Comparison of ENCODE assay signal across 31 mouse cellular contexts in the genomic region with DNA sequence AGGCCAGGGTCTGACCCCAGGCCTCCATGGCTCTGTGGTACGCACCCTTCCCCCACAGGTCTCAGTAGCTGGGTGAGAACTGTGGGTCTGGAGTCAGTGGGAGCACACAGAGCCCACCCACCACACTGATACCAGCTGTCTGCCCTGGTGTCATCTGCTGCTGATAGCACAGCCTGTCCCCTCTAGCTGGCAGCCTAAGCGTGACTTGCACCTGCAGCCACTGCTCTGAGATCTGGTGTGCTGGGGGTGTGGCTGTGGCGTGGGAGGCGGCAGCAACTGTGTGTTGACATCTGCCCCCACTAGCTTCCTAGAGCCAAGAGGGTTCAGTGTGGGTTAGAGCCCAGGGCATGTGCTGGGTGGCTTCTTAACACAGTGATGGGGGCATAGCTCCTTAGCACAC. TPM values are rescaled to one million over a fixed set of nuclear protein-coding genes. Genes with fewer than 3 reads are reported as not detected.
DNase-seq lines count a peak whose midpoint lies in the region; ATAC-seq and TF ChIP-seq lines count a peak whose summit lies in the region.
"Had no signal": no experiment of that assay in that cellular context is flagged by ENCODE, and none has a peak within 500 bp of the region (broad histone marks: within the 10 kb centered on the region; RNA-seq: fewer than 3 reads in every experiment).

No protein-coding gene starts in this region.

- peaks cover 59% of the 10 kb centered on the region for H3K36me3 ChIP-seq in heart, embryonic 12.5 days
- H3K36me3 ChIP-seq in liver, embryonic 12.5 days, result peaks cover 74% of the 10 kb centered on the region
- H3K36me3 ChIP-seq in liver, postnatal 0 days (replicated peaks; ENCODE audit: insufficient read depth, low read length), result peaks cover 14% of the 10 kb centered on the region

- peak; percentile 12; the same call in 1 of the 2 replicates for ATAC-seq in heart, embryonic 12.5 days (ENCODE audit: insufficient number of reproducible peaks, low FRiP score)
- ATAC-seq in liver, embryonic 12.5 days, result peak; percentile 61; the same call in 1 of the 2 replicates
- no peak for ATAC-seq in liver, postnatal 0 days
- ATAC-seq: forebrain, postnatal 0 days; inflammation-experienced regulatory T-cells, adult 6 months; lung, postnatal 0 days; Patski had no signal

- no peak overlapping the region for H3K27ac ChIP-seq in heart, embryonic 12.5 days (ENCODE audit: poor library complexity, severe bottlenecking)
- H3K27ac ChIP-seq in liver, embryonic 12.5 days, result no peak overlapping the region; the same call in 1 of the 2 replicates
- no peak overlapping the region for H3K27ac ChIP-seq in liver, postnatal 0 days (ENCODE audit: low read depth)
- no peak overlapping the region for H3K27ac ChIP-seq in gastrocnemius, adult 2 months
- H3K27ac ChIP-seq: heart, embryonic 10.5 days; hindbrain, embryonic 15.5 days; macrophage; midbrain, embryonic 12.5 days; neural tube, embryonic 13.5 days had no signal

- H3K27me3 ChIP-seq in heart, embryonic 12.5 days (replicated peaks), result no peaks in the 10 kb centered on the region
- no peaks in the 10 kb centered on the region for H3K27me3 ChIP-seq in liver, embryonic 12.5 days (replicated peaks)
- H3K27me3 ChIP-seq in liver, postnatal 0 days (ENCODE audit: insufficient read depth, low read length), result no peaks in the 10 kb centered on the region
- H3K27me3 ChIP-seq: hindbrain, embryonic 15.5 days; neural tube, embryonic 13.5 days; Patski had no signal

- H3K4me3 ChIP-seq in heart, embryonic 12.5 days, result no peak overlapping the region
- H3K4me3 ChIP-seq in liver, embryonic 12.5 days, result no peak overlapping the region
- H3K4me3 ChIP-seq in liver, postnatal 0 days (ENCODE audit: low read depth, low read length), result no peak overlapping the region
- no peak overlapping the region for H3K4me3 ChIP-seq in gastrocnemius, adult 2 months
- H3K4me3 ChIP-seq: erythroblast, embryonic 14.5 days; heart, embryonic 10.5 days; hindbrain, embryonic 15.5 days; midbrain, embryonic 12.5 days; neural tube, embryonic 13.5 days had no signal

- TF ChIP-seq EP300 in liver, postnatal 0 days (IDR thresholded peaks at IDR 0.05; ENCODE audit: low read depth), result no peak

- intact Hi-C loops in heart, postnatal 25 days (cut with DNase I), result no loop called here
- intact Hi-C loops in gastrocnemius, adult 2 months (cut with DNase I), result no loop called here

- no peaks in the 10 kb centered on the region for H3K9me3 ChIP-seq in heart, embryonic 12.5 days (replicated peaks)
- no peaks in the 10 kb centered on the region for H3K9me3 ChIP-seq in liver, embryonic 12.5 days (replicated peaks)
- no peaks in the 10 kb centered on the region for H3K9me3 ChIP-seq in liver, postnatal 0 days (ENCODE audit: low read length)
- H3K9me3 ChIP-seq: heart, embryonic 10.5 days; hindbrain, embryonic 15.5 days; midbrain, embryonic 12.5 days; neural tube, embryonic 13.5 days had no signal

- no peak overlapping the region for H3K9ac ChIP-seq in heart, embryonic 12.5 days
- no peak overlapping the region for H3K9ac ChIP-seq in liver, embryonic 12.5 days
- no peak overlapping the region for H3K9ac ChIP-seq in liver, postnatal 0 days (replicated peaks)
- H3K9ac ChIP-seq: forebrain, postnatal 0 days; hindbrain, embryonic 15.5 days; midbrain, embryonic 12.5 days; neural tube, embryonic 13.5 days had no signal

- DNase-seq in heart, postnatal 25 days (ENCODE audit: low spot score), result no peak
- no peak for DNase-seq in liver, postnatal 0 days
- DNase-seq in thymus, postnatal 4 days, result peak; percentile 33
- DNase-seq in thymus, adult 18-20 months, result no peak
- no peak for DNase-seq in gastrocnemius, adult 2 months
- DNase-seq in heart, adult 9 months (ENCODE audit: low spot score in 2 of 2), result no peak
- DNase-seq: adrenal gland, postnatal 10 days; cerebellum, postnatal 10 days; forebrain, postnatal 0 days; gastrocnemius, postnatal 10 days; heart, postnatal 4 days; kidney, adult 11 months; kidney, postnatal 14 days; layer of hippocampus, postnatal 36 days; left cerebral cortex, postnatal 4 days; lung, adult 18-20 months; right cerebral cortex, postnatal 14 days had no signal

- WGBS in heart, embryonic 12.5 days, result 82% methylated on average over 4 of the region's 4 CpGs
- WGBS in liver, embryonic 12.5 days (ENCODE audit: insufficient replicate concordance), result 59% methylated on average over 4 of the region's 4 CpGs
- 67% methylated on average over 4 of the region's 4 CpGs for WGBS in liver, postnatal 0 days (ENCODE audit: insufficient replicate concordance)

- H3K4me2 ChIP-seq in heart, embryonic 12.5 days, result no peak overlapping the region
- no peak overlapping the region for H3K4me2 ChIP-seq in liver, embryonic 12.5 days
- no peak overlapping the region for H3K4me2 ChIP-seq in liver, postnatal 0 days (ENCODE audit: low read depth, low read length)
- H3K4me2 ChIP-seq: hindbrain, embryonic 15.5 days; midbrain, embryonic 12.5 days; neural tube, embryonic 13.5 days had no signal

- H3K4me1 ChIP-seq in heart, embryonic 12.5 days (replicated peaks), result peaks cover under 1% of the 10 kb centered on the region; the same call in 1 of the 2 replicates
- peaks cover 4% of the 10 kb centered on the region; the same call in 1 of the 2 replicates for H3K4me1 ChIP-seq in liver, embryonic 12.5 days
- H3K4me1 ChIP-seq in liver, postnatal 0 days (ENCODE audit: insufficient read depth), result no peaks in the 10 kb centered on the region

- no peak for TF ChIP-seq CTCF in liver, postnatal 0 days (IDR thresholded peaks at IDR 0.05; ENCODE audit: low read depth)
- TF ChIP-seq CTCF in gastrocnemius, adult 2 months (IDR thresholded peaks at IDR 0.05), result no peak

RNA-seq across cellular contexts. Expression of gene Asphd2, which starts 18.6 kb away (rescaled TPM):
- 3.0 and 3.4 TPM in 2 replicates for polyA plus RNA-seq in heart, embryonic 12.5 days (2016; fragmentation: Nextera tagmentation; extraction: Ambion mirVana)
- under 1 TPM; 0.65 to 0.70 TPM for total RNA-seq in heart, postnatal 25 days (2021)
- polyA plus RNA-seq in liver, embryonic 12.5 days (2016; fragmentation: Nextera tagmentation; extraction: Ambion mirVana), result 0.93 and 1.1 TPM in 2 replicates
- polyA plus RNA-seq in liver, postnatal 0 days (2015; fragmentation: Nextera tagmentation; extraction: Ambion mirVana), result 0.21 TPM in 1 of 2 replicates, not detected in the other
- total RNA-seq in gastrocnemius, adult 2 months (2021), result under 1 TPM; 0.17 to 0.18 TPM
- polyA plus RNA-seq: erythroblast, embryonic 14.5 days; inflammation-experienced regulatory T-cells, adult 6 months; macrophage had no signal

RNA-seq across cellular contexts. Expression of gene Gm6583, which starts 20.3 kb away (rescaled TPM):
- 0.10 and 0.24 TPM in 2 replicates for polyA plus RNA-seq in heart, embryonic 12.5 days (2016; fragmentation: Nextera tagmentation; extraction: Ambion mirVana)
- total RNA-seq in heart, postnatal 25 days (2021), result not detected
- polyA plus RNA-seq in liver, embryonic 12.5 days (2016; fragmentation: Nextera tagmentation; extraction: Ambion mirVana), result 0.35 and 0.41 TPM in 2 replicates
- 0.16 and 0.17 TPM in 2 replicates for polyA plus RNA-seq in liver, postnatal 0 days (2015; fragmentation: Nextera tagmentation; extraction: Ambion mirVana)
- total RNA-seq in gastrocnemius, adult 2 months (2021), result not detected
- total RNA-seq: forebrain, postnatal 0 days; gastrocnemius, postnatal 10 days; layer of hippocampus, postnatal 36 days; left cerebral cortex, postnatal 4 days; midbrain, postnatal 0 days had no signal
- polyA plus RNA-seq: forebrain, postnatal 0 days; gonadal fat pad, adult 2 months; midbrain, postnatal 0 days; small intestine, adult 2 months had no signal

RNA-seq across cellular contexts. Expression of gene Hps4, which starts 33.2 kb away (rescaled TPM):
- 19.0 and 20.2 TPM in 2 replicates for polyA plus RNA-seq in heart, embryonic 12.5 days (2016; fragmentation: Nextera tagmentation; extraction: Ambion mirVana)
- total RNA-seq in heart, postnatal 25 days (2021), result 10 to 100 TPM; 10.2 to 12.1 TPM
- 17.2 and 18.7 TPM in 2 replicates for polyA plus RNA-seq in liver, embryonic 12.5 days (2016; fragmentation: Nextera tagmentation; extraction: Ambion mirVana)
- polyA plus RNA-seq in liver, postnatal 0 days (2015; fragmentation: Nextera tagmentation; extraction: Ambion mirVana), result 11.5 and 12.5 TPM in 2 replicates
- total RNA-seq in gastrocnemius, adult 2 months (2021), result 1 to 10 TPM; 4.3 to 6.3 TPM

RNA-seq across cellular contexts. Expression of gene Srrd, which starts 33.3 kb away (rescaled TPM):
- 23.8 and 25.2 TPM in 2 replicates for polyA plus RNA-seq in heart, embryonic 12.5 days (2016; fragmentation: Nextera tagmentation; extraction: Ambion mirVana)
- total RNA-seq in heart, postnatal 25 days (2021), result 1 to 10 TPM; 7.5 to 8.1 TPM
- 23.1 and 26.1 TPM in 2 replicates for polyA plus RNA-seq in liver, embryonic 12.5 days (2016; fragmentation: Nextera tagmentation; extraction: Ambion mirVana)
- 9.4 and 10.6 TPM in 2 replicates for polyA plus RNA-seq in liver, postnatal 0 days (2015; fragmentation: Nextera tagmentation; extraction: Ambion mirVana)
- total RNA-seq in gastrocnemius, adult 2 months (2021), result 1 to 10 TPM; 4.2 to 5.6 TPM

RNA-seq across cellular contexts. Expression of gene Tfip11, which starts 50.0 kb away (rescaled TPM):
- 21.6 and 22.3 TPM in 2 replicates for polyA plus RNA-seq in heart, embryonic 12.5 days (2016; fragmentation: Nextera tagmentation; extraction: Ambion mirVana)
- 10 to 100 TPM; 16.3 to 17.9 TPM for total RNA-seq in heart, postnatal 25 days (2021)
- polyA plus RNA-seq in liver, embryonic 12.5 days (2016; fragmentation: Nextera tagmentation; extraction: Ambion mirVana), result 19.7 and 20.7 TPM in 2 replicates
- polyA plus RNA-seq in liver, postnatal 0 days (2015; fragmentation: Nextera tagmentation; extraction: Ambion mirVana), result 6.7 and 8.0 TPM in 2 replicates
- total RNA-seq in gastrocnemius, adult 2 months (2021), result 10 to 100 TPM; 10.6 to 15.5 TPM
